Mouse (Mus musculus): Measurements from ENCODE around the gene Top2b. TPM values are rescaled to one million over a fixed set of nuclear protein-coding genes. Genes with fewer than 3 reads are reported as not detected.

The Top2b gene
- total and polyA plus RNA-seq, 3 experiments, result 32.4 to 74.0 (median 62.4) TPM

- H3K27me3 ChIP-seq (replicated peaks), result no peaks in the 10 kb centered on the region
- peak overlapping the region; percentile 88 for H3K9ac ChIP-seq (ENCODE audit: insufficient read depth, low read depth)
- in situ Hi-C loops (cut with MboI; ENCODE audit: low pct_ligation_motif_present, low pct_unique_long_range_greater_than_20kb, low sequenced_read_pairs), result loop anchor here (5.0 to 10.0 kb wide), 2 partner anchors 64 to 122 kb away; partner anchors contain the start of genes Ngly1 and Oxsm
- no peak overlapping the region; the same call in 1 of the 2 replicates for H3K27ac ChIP-seq (ENCODE audit: insufficient read depth, low read depth)
- DNase-seq (ENCODE audit: extremely low read depth), result no peak
- peak overlapping the region; percentile 87 to 97 (median 91) for H3K4me3 ChIP-seq (replicated peaks in 1 of 3; ENCODE audit: low read depth in 2 of 3, low read length in 2 of 3, poor library complexity in 1 of 3)
- TF ChIP-seq MYC (IDR thresholded peaks at IDR 0.05; ENCODE audit: low read depth, low read length) (no peak), POLR2AphosphoS2 (IDR thresholded peaks at IDR 0.05; ENCODE audit: low read depth, low read length) (no peak), ETS1 (conservative IDR thresholded peaks at IDR 0.05; ENCODE audit: low read depth, low read length) (no peak), TBP (conservative IDR thresholded peaks at IDR 0.05; ENCODE audit: low read depth, low read length) (no peak), HCFC1 (IDR thresholded peaks at IDR 0.05; ENCODE audit: low read depth, low read length) (no peak), CHD1 (IDR thresholded peaks at IDR 0.05; ENCODE audit: low read depth, low read length) (no peak), TCF12 (IDR thresholded peaks at IDR 0.05; ENCODE audit: low read depth, low read length) (no peak), USF1 (IDR thresholded peaks at IDR 0.05; ENCODE audit: low read depth, low read length) (no peak), UBTF (IDR thresholded peaks at IDR 0.05; ENCODE audit: low read depth, low read length) (no peak), SIN3A (IDR thresholded peaks at IDR 0.05; ENCODE audit: low read length) (peak; percentile 48; the same call in 1 of the 2 replicates), MXI1 (IDR thresholded peaks at IDR 0.05; ENCODE audit: low read depth, low read length) (0 out of 2 replicates have a peak, but pooled peaks have one; percentile 42), NELFE (IDR thresholded peaks at IDR 0.05; ENCODE audit: low read depth, low read length) (no peak)
- H3K9me3 ChIP-seq (replicated peaks; ENCODE audit: low read length), result no peaks in the 10 kb centered on the region
- H3K4me1 ChIP-seq (ENCODE audit: control insufficient read depth in 1 of 2, insufficient read depth in 2 of 2), result peaks cover 0 to 19% of the 10 kb centered on the region in 2 experiments; a peak in 2 of 4 replicates
- H3K4me2 ChIP-seq (ENCODE audit: insufficient read depth, low read depth, poor library complexity, severe bottlenecking), result peak overlapping the region; percentile 65
- dilution Hi-C loops (cut with MboI; ENCODE audit: extremely low pct_ligation_motif_present, extremely low pct_unique_long_range_greater_than_20kb, low sequenced_read_pairs), result no loop called here
- H3K36me3 ChIP-seq (replicated peaks in 1 of 2; ENCODE audit: control insufficient read depth in 1 of 2, insufficient read depth in 1 of 2, low read length in 1 of 2), result peaks cover 4 to 5% of the 10 kb centered on the region in 2 experiments
- peaks cover 24% of the 10 kb centered on the region for H3K79me2 ChIP-seq (replicated peaks; ENCODE audit: control insufficient read depth, extremely low read depth, insufficient read depth, poor library complexity, severe bottlenecking)
Observed at GRCm38 (mm10) chr14:16366174-16366889, 1.4 kb downstream of the Top2b start.

GRCm38 (mm10) chr14:16366986-16367385 lies 2.0 kb downstream of the Top2b start:
- TF ChIP-seq ZNF384 (IDR thresholded peaks at IDR 0.05; ENCODE audit: low read depth, low read length) (no peak), MAZ (IDR thresholded peaks at IDR 0.05; ENCODE audit: low read depth, low read length) (no peak), RCOR1 (conservative IDR thresholded peaks at IDR 0.05; ENCODE audit: low read depth, low read length) (no peak)
- no peak overlapping the region; the same call in 1 of the 2 replicates for H3K9ac ChIP-seq (ENCODE audit: insufficient read depth, low read depth)
- DNase-seq (ENCODE audit: extremely low read depth), result no peak
- peak overlapping the region; percentile 65 for H3K4me2 ChIP-seq (ENCODE audit: insufficient read depth, low read depth, poor library complexity, severe bottlenecking)
- in situ Hi-C loops (cut with MboI; ENCODE audit: low pct_ligation_motif_present, low pct_unique_long_range_greater_than_20kb, low sequenced_read_pairs), result loop anchor here (5.0 to 10.0 kb wide), 2 partner anchors 65 to 122 kb away; partner anchors contain the start of genes Ngly1 and Oxsm
- no peak overlapping the region for H3K27ac ChIP-seq (ENCODE audit: insufficient read depth, low read depth)
- peaks cover 0 to 19% of the 10 kb centered on the region in 2 experiments; a peak in 2 of 4 replicates for H3K4me1 ChIP-seq (ENCODE audit: control insufficient read depth in 1 of 2, insufficient read depth in 2 of 2)
- peaks cover 4 to 5% of the 10 kb centered on the region in 2 experiments for H3K36me3 ChIP-seq (replicated peaks in 1 of 2; ENCODE audit: control insufficient read depth in 1 of 2, insufficient read depth in 1 of 2, low read length in 1 of 2)
- H3K27me3 ChIP-seq (replicated peaks), result no peaks in the 10 kb centered on the region
- H3K9me3 ChIP-seq (replicated peaks; ENCODE audit: low read length), result no peaks in the 10 kb centered on the region
- dilution Hi-C loops (cut with MboI; ENCODE audit: extremely low pct_ligation_motif_present, extremely low pct_unique_long_range_greater_than_20kb, low sequenced_read_pairs), result no loop called here
- peaks cover 24% of the 10 kb centered on the region for H3K79me2 ChIP-seq (replicated peaks; ENCODE audit: control insufficient read depth, extremely low read depth, insufficient read depth, poor library complexity, severe bottlenecking)
- peak overlapping the region in 1 of 3 experiments; percentile 87 for H3K4me3 ChIP-seq (replicated peaks in 1 of 3; ENCODE audit: low read depth in 2 of 3, low read length in 2 of 3, poor library complexity in 1 of 3)
